Comparison of ENCODE assay signal across 8 mouse cellular contexts in the genomic region with DNA sequence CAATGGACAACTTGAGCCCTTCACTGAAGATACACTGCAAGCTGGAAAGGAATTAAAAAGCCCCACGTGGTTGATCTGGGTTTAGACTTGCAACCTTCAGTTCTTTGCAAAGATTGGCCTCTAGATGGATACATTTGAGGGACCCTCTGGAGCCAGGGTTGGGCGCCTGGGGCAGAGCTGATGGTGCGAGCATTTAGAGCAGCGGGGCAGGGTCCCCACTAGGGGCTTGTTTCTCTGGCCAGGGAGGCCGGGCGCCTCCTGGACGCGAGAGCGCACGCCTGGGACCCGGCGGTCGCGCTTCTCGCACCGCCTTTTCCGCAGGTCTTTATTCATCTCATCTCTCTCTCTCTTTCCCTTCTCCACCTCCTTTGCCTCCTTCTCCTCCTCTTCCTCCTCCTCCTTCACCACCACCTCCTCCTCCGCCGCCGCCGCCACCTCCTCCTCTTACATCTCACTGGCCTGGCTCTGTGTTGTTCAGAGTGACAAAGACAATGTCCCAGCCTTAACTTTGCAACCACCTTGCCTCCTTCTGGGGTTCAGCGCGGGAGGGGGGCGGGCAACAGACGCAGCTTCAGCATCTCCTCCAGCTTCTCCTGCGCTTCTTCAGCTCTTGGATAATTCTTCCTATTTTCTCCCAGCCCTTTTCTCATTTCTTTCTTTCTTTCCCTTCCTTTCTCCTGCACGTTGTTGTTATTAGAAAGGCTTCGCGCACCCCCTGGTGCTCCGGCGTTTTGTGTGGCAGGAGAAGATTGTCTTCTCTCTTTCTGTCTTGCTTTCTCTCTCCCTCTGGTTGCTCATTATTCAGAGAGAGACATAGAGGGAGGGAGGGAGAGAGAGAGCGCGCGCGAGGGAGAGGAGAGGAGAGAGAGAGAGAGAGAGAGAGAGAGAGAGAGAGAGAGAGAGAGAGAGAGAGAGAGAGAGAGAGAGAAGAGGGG. TPM values are rescaled to one million over a fixed set of nuclear protein-coding genes. Genes with fewer than 3 reads are reported as not detected.
A peak's percentile ranks its signal among the peaks of the same experiment; 100 is the strongest.
DNase-seq lines count a peak whose midpoint lies in the region; ATAC-seq lines count a peak whose summit lies in the region.

No protein-coding gene starts in this region.

- H3K4me3 ChIP-seq in heart, embryonic 11.5 days (ENCODE audit: low read depth, low read length): peak overlapping the region; percentile 62
- H3K4me3 ChIP-seq in kidney, embryonic 16.5 days (ENCODE audit: low read length): peak overlapping the region; percentile 81
- peak overlapping the region; percentile 20; the same call in 1 of the 2 replicates for H3K4me3 ChIP-seq in macrophage (ENCODE audit: inconsistent target)
- peak overlapping the region; percentile 68 for H3K4me3 ChIP-seq in stomach, embryonic 16.5 days (replicated peaks; ENCODE audit: low read length)

- no peaks in the 10 kb centered on the region for H3K27me3 ChIP-seq in heart, embryonic 11.5 days (ENCODE audit: control insufficient read depth, insufficient read depth, low read length)
- no peaks in the 10 kb centered on the region for H3K27me3 ChIP-seq in kidney, embryonic 16.5 days (ENCODE audit: insufficient read depth, low read length)
- H3K27me3 ChIP-seq in stomach, embryonic 16.5 days (ENCODE audit: control insufficient read depth, insufficient read depth, low read length): no peaks in the 10 kb centered on the region

- H3K4me2 ChIP-seq in heart, embryonic 11.5 days: peak overlapping the region; percentile 85
- peak overlapping the region; percentile 77 for H3K4me2 ChIP-seq in kidney, embryonic 16.5 days (replicated peaks; ENCODE audit: low read depth, low read length)
- H3K4me2 ChIP-seq in stomach, embryonic 16.5 days (ENCODE audit: low read depth, low read length): peak overlapping the region; percentile 86

- H3K79me2 ChIP-seq in macrophage (ENCODE audit: inconsistent target): no peaks in the 10 kb centered on the region

- peak overlapping the region; percentile 90 for H3K9ac ChIP-seq in heart, embryonic 11.5 days (ENCODE audit: low read depth, low read length)
- H3K9ac ChIP-seq in kidney, embryonic 16.5 days (replicated peaks; ENCODE audit: low read length): peak overlapping the region; percentile 93
- H3K9ac ChIP-seq in stomach, embryonic 16.5 days (ENCODE audit: low read length): peak overlapping the region; percentile 92

- 0 out of 2 replicates have a peak, but pooled peaks have one; percentile 44 for ATAC-seq in heart, embryonic 11.5 days (replicated peaks; ENCODE audit: insufficient number of reproducible peaks, low FRiP score, low TSS enrichment)
- ATAC-seq in kidney, embryonic 16.5 days (ENCODE audit: low FRiP score, low TSS enrichment): peak; percentile 61
- peak; percentile 48; the same call in 1 of the 2 replicates for ATAC-seq in stomach, embryonic 16.5 days (ENCODE audit: insufficient read depth, low FRiP score)

- no peaks in the 10 kb centered on the region for H3K36me3 ChIP-seq in heart, embryonic 11.5 days (ENCODE audit: control insufficient read depth, insufficient read depth, low read length)
- H3K36me3 ChIP-seq in kidney, embryonic 16.5 days (ENCODE audit: insufficient read depth, low read length): no peaks in the 10 kb centered on the region
- H3K36me3 ChIP-seq in macrophage (ENCODE audit: inconsistent target): no peaks in the 10 kb centered on the region
- no peaks in the 10 kb centered on the region for H3K36me3 ChIP-seq in stomach, embryonic 16.5 days (ENCODE audit: control insufficient read depth, insufficient read depth, low read length)

- H3K4me1 ChIP-seq in heart, embryonic 11.5 days (ENCODE audit: control insufficient read depth, insufficient read depth, low read length): peaks cover 11% of the 10 kb centered on the region; the same call in 1 of the 2 replicates
- H3K4me1 ChIP-seq in kidney, embryonic 16.5 days (ENCODE audit: insufficient read depth, low read length): peaks cover 33% of the 10 kb centered on the region
- H3K4me1 ChIP-seq in stomach, embryonic 16.5 days (ENCODE audit: control insufficient read depth, insufficient read depth, low read length): peaks cover 11% of the 10 kb centered on the region

- H3K27ac ChIP-seq in heart, embryonic 11.5 days (ENCODE audit: low read depth, low read length): peak overlapping the region; percentile 94
- H3K27ac ChIP-seq in kidney, embryonic 16.5 days (ENCODE audit: low read length): peak overlapping the region; percentile 98
- no peak overlapping the region for H3K27ac ChIP-seq in macrophage
- peak overlapping the region; percentile 95 for H3K27ac ChIP-seq in stomach, embryonic 16.5 days (ENCODE audit: low read length)

- DNase-seq in urinary bladder, adult 2 months (ENCODE audit: low spot score): peak; percentile 30
- DNase-seq in urinary bladder, postnatal 10 days (ENCODE audit: low spot score): no peak
- DNase-seq in cerebellum, postnatal 14 days: peak; percentile 56 to 62
- no peak for DNase-seq in thymus, postnatal 25 days

- under 1% methylated on average over 31 of the region's 35 CpGs for WGBS in heart, embryonic 11.5 days (ENCODE audit: insufficient replicate concordance)
- 0% methylated on average over 30 of the region's 35 CpGs for WGBS in kidney, embryonic 16.5 days
- 2% methylated on average over 22 of the region's 35 CpGs for WGBS in macrophage (ENCODE audit: missing documents)
- under 1% methylated on average over 35 of the region's 35 CpGs for WGBS in stomach, embryonic 16.5 days

- H3K9me3 ChIP-seq in heart, embryonic 11.5 days (replicated peaks; ENCODE audit: control insufficient read depth, low read length): no peaks in the 10 kb centered on the region
- H3K9me3 ChIP-seq in kidney, embryonic 16.5 days (ENCODE audit: low read length): no peaks in the 10 kb centered on the region
- H3K9me3 ChIP-seq in stomach, embryonic 16.5 days (replicated peaks; ENCODE audit: control insufficient read depth, low read length): no peaks in the 10 kb centered on the region

RNA-seq across cellular contexts. Expression of a gene that starts 2.5 kb away (rescaled TPM):
- polyA plus RNA-seq in urinary bladder, adult 2 months (2012; rRNA removed): 7.8 and 7.9 TPM in 2 replicates
- 3.6 and 5.7 TPM in 2 replicates for polyA plus RNA-seq in heart, embryonic 11.5 days (2014; fragmentation: Nextera tagmentation; extraction: Ambion mirVana)
- 3.4 and 3.8 TPM in 2 replicates for polyA plus RNA-seq in kidney, embryonic 16.5 days (2015; fragmentation: Nextera tagmentation; extraction: Ambion mirVana)
- total RNA-seq in macrophage (2018; cell fraction: chromatin; rRNA removed): 1 to 10 TPM in 15 of 26 experiments, under 1 TPM in 11; 0.15 to 5.8 (median 1.3) TPM
- total RNA-seq in macrophage (2018; cell fraction: cytosol; rRNA removed): under 1 TPM; 0.04 to 0.80 (median 0.13) TPM
- total RNA-seq in macrophage (2018; cell fraction: nucleus; rRNA removed): 1 to 10 TPM in 5 of 26 experiments, under 1 TPM in 21; 0.14 to 3.8 (median 0.66) TPM
- polyA plus RNA-seq in macrophage (2018): 0.02 to 0.11 TPM (median 0.09 TPM) in 3 replicates
- 1.9 and 3.0 TPM in 2 replicates for polyA plus RNA-seq in stomach, embryonic 16.5 days (2015; fragmentation: Nextera tagmentation; extraction: Ambion mirVana)

Comparison
In these comparisons a context has a peak if more than half of its experiments do, and no peak if none do; other contexts are left out.
1. DNase-seq: peak in urinary bladder, adult 2 months (single experiment) and cerebellum, postnatal 14 days (2 of 2); none in urinary bladder, postnatal 10 days (single experiment) and thymus, postnatal 25 days (single experiment).
2. H3K4me3 ChIP-seq: peak in every context shown above with its lines; median percentile 81 in kidney, embryonic 16.5 days; 68 in stomach, embryonic 16.5 days; 62 in heart, embryonic 11.5 days; 20 in macrophage.
3. Peak in every context shown above with its lines, with median percentiles within 50 percentile points of each other: ATAC-seq, H3K4me2 ChIP-seq and H3K9ac ChIP-seq.